In the genomic region with DNA sequence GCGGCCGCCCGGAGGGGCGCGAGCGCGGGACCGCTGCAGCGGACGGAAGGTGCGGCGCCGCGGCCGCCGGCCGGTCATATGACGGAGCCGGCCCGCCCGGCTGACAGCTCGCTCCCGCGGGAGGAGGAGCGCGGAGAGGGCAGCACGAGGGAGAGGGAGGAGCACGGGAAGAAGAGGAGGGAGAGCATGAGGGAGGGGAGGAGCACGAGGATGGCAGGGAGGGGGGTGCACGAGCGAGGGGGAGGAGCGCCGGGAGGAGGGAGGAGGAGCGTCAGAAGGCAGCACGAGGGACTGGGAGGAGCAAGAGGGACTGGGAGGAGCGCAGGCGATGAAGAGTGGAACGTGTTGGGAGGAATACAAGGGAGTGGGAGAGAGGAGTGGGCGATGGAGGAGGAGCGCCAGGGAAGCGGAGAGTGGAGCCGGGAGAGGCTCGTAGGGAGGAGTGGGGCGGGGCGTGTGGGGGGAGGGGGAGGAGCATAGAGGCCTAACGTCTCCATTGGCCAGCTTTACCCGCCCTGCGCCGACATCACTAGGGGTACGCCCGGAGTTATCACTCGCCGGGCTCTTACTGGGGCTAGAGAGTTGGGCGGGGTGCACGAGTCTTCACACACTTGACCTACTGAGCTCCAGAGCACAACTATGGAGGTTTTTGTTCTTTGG, we compare ENCODE assay signal across 8 mouse cellular contexts. TPM values are rescaled to one million over a fixed set of nuclear protein-coding genes. Genes with fewer than 3 reads are reported as not detected.
DNase-seq lines count a peak whose midpoint lies in the region; ATAC-seq lines count a peak whose summit lies in the region.

Fnip2 (minus strand) TSS at position 94 of the 660 bp plus-strand sequence.

- peak within 1 kb of the TSS; percentile 79 for H3K27ac ChIP-seq in lung, embryonic 16.5 days (ENCODE audit: low read length)

- H3K4me1 ChIP-seq in lung, embryonic 16.5 days (replicated peaks; ENCODE audit: control insufficient read depth, insufficient read depth, low read length), result peaks cover 7% of the 10 kb centered on the region; the same call in 1 of the 2 replicates

- peak within 1 kb of the TSS; percentile 74 for H3K9ac ChIP-seq in lung, embryonic 16.5 days (ENCODE audit: low read length)

- DNase-seq in MEL-GATA-1-ER (ENCODE audit: extremely low read depth, low read depth), result peak; percentile 92
- peak; percentile 89 for DNase-seq in cerebellum, adult 8-10 months
- DNase-seq in forelimb bud, embryonic 11.5 days (ENCODE audit: low read depth, low spot score), result peak; percentile 93
- DNase-seq in layer of hippocampus, adult 9-10 months (ENCODE audit: low spot score), result peak; percentile 74
- DNase-seq in ovary, postnatal 10 days (ENCODE audit: low spot score), result peak; percentile 65
- DNase-seq in thymus, postnatal 10 days (ENCODE audit: low spot score in 2 of 2), result peak; percentile 59 to 62

- H3K4me2 ChIP-seq in lung, embryonic 16.5 days (ENCODE audit: low read depth, low read length), result peak within 1 kb of the TSS; percentile 64

- ATAC-seq in hematopoietic stem cell, adult 5-6 weeks (replicated peaks in 1 of 2; ENCODE audit: insufficient read depth in 1 of 2, low FRiP score in 2 of 2, low TSS enrichment in 1 of 2, low read depth in 1 of 2, poor library complexity in 2 of 2, severe bottlenecking in 2 of 2), result peak; percentile 90 to 91
- ATAC-seq in lung, embryonic 16.5 days (ENCODE audit: low read depth), result peak; percentile 96

- H3K27me3 ChIP-seq in lung, embryonic 16.5 days (ENCODE audit: control insufficient read depth, insufficient read depth, low read depth, low read length), result no peaks in the 10 kb centered on the region

- H3K4me3 ChIP-seq in lung, embryonic 16.5 days (ENCODE audit: low read length), result peak within 1 kb of the TSS; percentile 66

- no peaks in the 10 kb centered on the region for H3K9me3 ChIP-seq in lung, embryonic 16.5 days (ENCODE audit: control insufficient read depth, low read length)

- under 1% methylated on average over 55 of the region's 55 CpGs for WGBS in lung, embryonic 16.5 days

- H3K36me3 ChIP-seq in lung, embryonic 16.5 days (ENCODE audit: control insufficient read depth, insufficient read depth, low read length), result no peaks in the 10 kb centered on the region

RNA-seq across cellular contexts. Expression of gene Fnip2, which starts in this region (rescaled TPM):
- 12.8 and 13.1 TPM in 2 replicates for total RNA-seq in hematopoietic stem cell, adult 5-6 weeks (2017)
- 3.2 and 3.5 TPM in 2 replicates for polyA plus RNA-seq in lung, embryonic 16.5 days (2015; fragmentation: Nextera tagmentation; extraction: Ambion mirVana)

Comparison
In these comparisons a context has a peak if more than half of its experiments do, and no peak if none do; other contexts are left out.
1. Peak in every context shown above with its lines: DNase-seq, ATAC-seq, H3K4me3 ChIP-seq and H3K27ac ChIP-seq.